ENCODE assay signal across 26 mouse cellular contexts in genomic region chr13:41833614-41834139, GRCm38 (mm10). TPM values are rescaled to one million over a fixed set of nuclear protein-coding genes. Genes with fewer than 3 reads are reported as not detected.
DNase-seq lines count a peak whose midpoint lies in the region; ATAC-seq and TF ChIP-seq lines count a peak whose summit lies in the region.
"Had no signal": no experiment of that assay in that cellular context is flagged by ENCODE, and none has a peak within 500 bp of the region (broad histone marks: within the 10 kb centered on the region; RNA-seq: fewer than 3 reads in every experiment).

No protein-coding gene starts in this region.

- WGBS in liver, adult 2 months: 75% methylated on average over 8 of the region's 8 CpGs
- 87% methylated on average over 8 of the region's 8 CpGs for WGBS in liver, postnatal 0 days (ENCODE audit: insufficient replicate concordance)

- no peaks in the 10 kb centered on the region for H3K79me2 ChIP-seq in liver, adult 2 months (ENCODE audit: control insufficient read depth, insufficient read depth, low read length)

- no peak overlapping the region for H3K4me3 ChIP-seq in liver, adult 2 months (ENCODE audit: insufficient read depth, low read depth, low read length)
- H3K4me3 ChIP-seq in liver, postnatal 0 days (ENCODE audit: low read depth, low read length): no peak overlapping the region
- H3K4me3 ChIP-seq: embryonic facial prominence, embryonic 13.5 days; embryonic facial prominence, embryonic 15.5 days; erythroblast, embryonic 14.5 days; forebrain, embryonic 10.5 days; forebrain, embryonic 12.5 days had no signal

- no peak for TF ChIP-seq EP300 in liver, postnatal 0 days (IDR thresholded peaks at IDR 0.05; ENCODE audit: low read depth)

- H3K27me3 ChIP-seq in liver, adult 2 months (ENCODE audit: control insufficient read depth, insufficient read depth, low read length): no peaks in the 10 kb centered on the region; the same call in 1 of the 2 replicates
- no peaks in the 10 kb centered on the region for H3K27me3 ChIP-seq in liver, postnatal 0 days (ENCODE audit: insufficient read depth, low read length)
- H3K27me3 ChIP-seq: embryonic facial prominence, embryonic 13.5 days; embryonic facial prominence, embryonic 15.5 days; forebrain, embryonic 12.5 days had no signal

- TF ChIP-seq CTCF in liver, adult 2 months (IDR thresholded peaks at IDR 0.05; ENCODE audit: low read depth, low read length): no peak
- no peak for TF ChIP-seq CTCF in liver, postnatal 0 days (IDR thresholded peaks at IDR 0.05; ENCODE audit: low read depth)

- no peak overlapping the region for H3K27ac ChIP-seq in liver, adult 2 months (replicated peaks; ENCODE audit: insufficient read depth, low read depth, low read length)
- no peak overlapping the region for H3K27ac ChIP-seq in liver, postnatal 0 days (ENCODE audit: low read depth)
- H3K27ac ChIP-seq: embryonic facial prominence, embryonic 13.5 days; embryonic facial prominence, embryonic 15.5 days; forebrain, embryonic 10.5 days; forebrain, embryonic 12.5 days had no signal

- peaks cover 2% of the 10 kb centered on the region; the same call in 1 of the 2 replicates for H3K4me1 ChIP-seq in liver, adult 2 months (ENCODE audit: control insufficient read depth, insufficient read depth, low read length)
- H3K4me1 ChIP-seq in liver, postnatal 0 days (ENCODE audit: insufficient read depth): peaks cover 1% of the 10 kb centered on the region; the same call in 1 of the 2 replicates
- H3K4me1 ChIP-seq: embryonic facial prominence, embryonic 13.5 days; embryonic facial prominence, embryonic 15.5 days; forebrain, embryonic 10.5 days; forebrain, embryonic 12.5 days had no signal

- ATAC-seq in liver, postnatal 0 days: no peak
- ATAC-seq: CD4-positive, CD25-positive, alpha-beta regulatory T cell, adult 4 months; forebrain, embryonic 14.5 days; forebrain, embryonic 16.5 days had no signal

- no peak overlapping the region for H3K4me2 ChIP-seq in liver, postnatal 0 days (ENCODE audit: low read depth, low read length)
- H3K4me2 ChIP-seq: embryonic facial prominence, embryonic 13.5 days; embryonic facial prominence, embryonic 15.5 days; forebrain, embryonic 12.5 days had no signal

- no peaks in the 10 kb centered on the region for H3K36me3 ChIP-seq in liver, adult 2 months (ENCODE audit: control insufficient read depth, insufficient read depth, low read length)
- H3K36me3 ChIP-seq in liver, postnatal 0 days (replicated peaks; ENCODE audit: insufficient read depth, low read length): no peaks in the 10 kb centered on the region
- H3K36me3 ChIP-seq: embryonic facial prominence, embryonic 13.5 days; embryonic facial prominence, embryonic 15.5 days; forebrain, embryonic 10.5 days; forebrain, embryonic 12.5 days had no signal

- H3K9ac ChIP-seq in liver, adult 2 months (ENCODE audit: low read depth, low read length): no peak overlapping the region
- H3K9ac ChIP-seq in liver, postnatal 0 days (replicated peaks): no peak overlapping the region
- H3K9ac ChIP-seq: embryonic facial prominence, embryonic 13.5 days; embryonic facial prominence, embryonic 15.5 days; forebrain, embryonic 12.5 days had no signal

- DNase-seq in heart, adult 11 months: peak; percentile 45
- DNase-seq in heart, adult 8-10 months (ENCODE audit: low spot score): no peak
- DNase-seq in liver, adult 2 months (ENCODE audit: extremely low read depth, low read depth, low spot score): peak; percentile 66
- DNase-seq in liver, postnatal 0 days: no peak
- no peak for DNase-seq in ovary, postnatal 14 days (ENCODE audit: low spot score)
- DNase-seq: adrenal gland, adult 2 months; adrenal gland, postnatal 10 days; adrenal gland, postnatal 25 days; B cell, adult 2 months; cerebellum, adult 11 months; cerebellum, adult 18-20 months; cerebellum, adult 8-10 months; cerebellum, adult 9-11 months; cerebellum, postnatal 14 days; cerebellum, postnatal 36 days; embryo, embryonic 11 days had no signal

- no peak for TF ChIP-seq POLR2A in liver, adult 2 months (IDR thresholded peaks at IDR 0.05; ENCODE audit: extremely low read depth, insufficient read depth, low read length)

- no peaks in the 10 kb centered on the region for H3K9me3 ChIP-seq in liver, postnatal 0 days (ENCODE audit: low read length)
- H3K9me3 ChIP-seq: embryonic facial prominence, embryonic 13.5 days; embryonic facial prominence, embryonic 15.5 days; forebrain, embryonic 10.5 days; forebrain, embryonic 12.5 days had no signal

RNA-seq across cellular contexts. Expression of gene Adtrp, which starts 13.8 kb away (rescaled TPM):
- 1 to 10 TPM in 3 of 4 experiments, under 1 TPM in 1; 0.90 to 1.5 (median 1.1) TPM for total RNA-seq in heart, adult 8-10 months (2022)
- 267 and 323 TPM in 2 replicates for total RNA-seq in liver, adult 2 months (2014; rRNA removed)
- 193 and 251 TPM in 2 replicates for polyA plus RNA-seq in liver, adult 2 months (2012; rRNA removed)
- polyA plus RNA-seq in liver, postnatal 0 days (2015; fragmentation: Nextera tagmentation; extraction: Ambion mirVana): 94.2 and 94.5 TPM in 2 replicates
- total RNA-seq: common myeloid progenitor, adult 5-6 weeks; MEL had no signal
- polyA plus RNA-seq: erythroblast, embryonic 14.5 days; forebrain, embryonic 10.5 days; forebrain, embryonic 14.5 days; forebrain, embryonic 16.5 days had no signal

Comparison
In these comparisons a context has a peak if more than half of its experiments do, and no peak if none do; other contexts are left out.
1. DNase-seq: peak in heart, adult 11 months (single experiment) and liver, adult 2 months (single experiment); none in heart, adult 8-10 months (single experiment), liver, postnatal 0 days (single experiment) and ovary, postnatal 14 days (single experiment).
2. RNA of gene Adtrp, which starts 13.8 kb away (total RNA-seq): 267 to 323 TPM in liver, adult 2 months; 0.90 to 1.5 TPM in heart, adult 8-10 months; every median in the first group is over 100 times any median in the second.